In the genomic region with DNA sequence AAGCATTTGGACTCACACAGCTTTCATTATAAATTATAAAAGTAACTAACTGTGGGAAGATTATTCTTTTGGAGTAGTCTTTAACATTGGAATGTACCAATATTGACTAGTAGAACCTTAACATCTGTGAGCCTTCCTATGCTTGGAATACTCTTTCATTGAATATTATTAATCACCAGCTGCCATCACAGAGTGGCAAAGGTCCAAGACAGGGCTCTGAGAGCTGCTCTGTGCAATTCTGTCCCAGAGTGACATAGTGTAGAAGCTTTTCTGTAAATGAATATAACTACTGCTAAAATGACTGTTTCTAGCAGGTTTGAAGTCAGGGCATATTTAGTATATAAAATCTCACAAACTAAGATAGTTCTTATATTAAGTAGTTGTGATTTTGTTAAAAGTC, we compare ENCODE assay signal across 25 mouse cellular contexts.
"Had no signal": no experiment of that assay in that cellular context is flagged by ENCODE, and none has a peak within 500 bp of the region (broad histone marks: within the 10 kb centered on the region; RNA-seq: fewer than 3 reads in every experiment).

No protein-coding gene starts in this region.

- H3K9ac ChIP-seq: limb, embryonic 12.5 days; limb, embryonic 15.5 days; liver, embryonic 12.5 days; liver, embryonic 15.5 days; lung, embryonic 15.5 days; neural tube, embryonic 12.5 days; neural tube, embryonic 15.5 days had no signal

- H3K27ac ChIP-seq: left cerebral cortex, adult 2 months; limb, embryonic 12.5 days; limb, embryonic 15.5 days; liver, embryonic 12.5 days; liver, embryonic 15.5 days; lung, embryonic 15.5 days; midbrain, embryonic 10.5 days; neural tube, embryonic 12.5 days; neural tube, embryonic 15.5 days; stomach, postnatal 0 days had no signal

- H3K4me1 ChIP-seq: limb, embryonic 12.5 days; limb, embryonic 15.5 days; liver, embryonic 12.5 days; liver, embryonic 15.5 days; lung, embryonic 15.5 days; megakaryocyte, embryonic 14.5 days; midbrain, embryonic 10.5 days; neural tube, embryonic 12.5 days; neural tube, embryonic 15.5 days had no signal

- H3K36me3 ChIP-seq: limb, embryonic 12.5 days; limb, embryonic 15.5 days; liver, embryonic 12.5 days; liver, embryonic 15.5 days; lung, embryonic 15.5 days; midbrain, embryonic 10.5 days; neural tube, embryonic 12.5 days; neural tube, embryonic 15.5 days had no signal

- H3K4me3 ChIP-seq: left cerebral cortex, adult 2 months; limb, embryonic 12.5 days; limb, embryonic 15.5 days; liver, embryonic 12.5 days; liver, embryonic 15.5 days; lung, embryonic 15.5 days; megakaryocyte, embryonic 14.5 days; midbrain, embryonic 10.5 days; neural tube, embryonic 12.5 days; neural tube, embryonic 15.5 days had no signal

- H3K4me2 ChIP-seq: limb, embryonic 12.5 days; limb, embryonic 15.5 days; liver, embryonic 12.5 days; liver, embryonic 15.5 days; lung, embryonic 15.5 days; neural tube, embryonic 12.5 days; neural tube, embryonic 15.5 days had no signal

- H3K9me3 ChIP-seq: limb, embryonic 12.5 days; limb, embryonic 15.5 days; liver, embryonic 12.5 days; liver, embryonic 15.5 days; lung, embryonic 15.5 days; megakaryocyte, embryonic 14.5 days; midbrain, embryonic 10.5 days; neural tube, embryonic 12.5 days; neural tube, embryonic 15.5 days had no signal

- H3K27me3 ChIP-seq: limb, embryonic 12.5 days; limb, embryonic 15.5 days; liver, embryonic 12.5 days; liver, embryonic 15.5 days; lung, embryonic 15.5 days; megakaryocyte, embryonic 14.5 days; neural tube, embryonic 12.5 days; neural tube, embryonic 15.5 days had no signal

- DNase-seq: kidney, adult 18-20 months; kidney, adult 9 months; kidney, postnatal 14 days; kidney, postnatal 4 days; lung, adult 18-20 months; lung, postnatal 10 days; lung, postnatal 36 days; midbrain, embryonic 14.5 days; right cerebral cortex, adult 18-20 months; right cerebral cortex, postnatal 14 days; right cerebral cortex, postnatal 4 days; thymus, adult 2 months; thymus, postnatal 14 days; thymus, postnatal 4 days had no signal

- ATAC-seq: liver, embryonic 12.5 days had no signal
